In the genomic region with DNA sequence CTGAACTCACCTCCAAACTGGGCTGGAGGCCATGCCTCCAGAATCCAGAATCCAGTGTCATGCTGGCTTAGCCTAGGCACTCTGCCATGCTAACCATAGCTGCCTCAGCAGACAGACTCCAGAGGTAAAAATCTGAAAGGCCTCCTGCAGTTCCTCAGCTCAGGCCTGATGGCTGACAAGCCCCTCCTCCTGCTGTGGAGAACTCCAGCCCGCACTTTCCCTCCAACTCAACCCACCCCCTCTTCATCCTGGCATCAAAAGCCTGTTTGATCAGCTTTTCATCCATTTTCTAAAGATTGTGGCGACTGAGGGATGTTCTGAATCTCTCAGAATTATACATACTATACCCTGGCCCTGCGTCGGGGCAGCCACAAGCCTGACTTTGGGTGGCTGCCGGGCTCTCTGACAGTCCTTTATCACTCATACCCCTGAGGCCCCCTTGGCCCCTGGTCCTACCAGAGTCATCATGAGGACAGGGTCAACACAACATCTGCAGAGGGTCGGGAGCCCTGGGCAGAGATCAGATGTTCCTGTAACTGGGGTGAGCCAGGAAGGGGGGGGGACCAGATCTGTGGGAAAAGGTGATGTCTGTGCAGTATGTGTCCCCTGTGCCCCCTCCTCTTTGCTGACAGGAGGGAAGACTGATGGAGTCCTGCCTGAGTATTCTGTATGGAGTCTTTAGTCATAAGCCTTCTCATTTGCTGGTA, we compare ENCODE assay signal across 8 mouse cellular contexts. TPM values are rescaled to one million over a fixed set of nuclear protein-coding genes. Genes with fewer than 3 reads are reported as not detected.
DNase-seq lines count a peak whose midpoint lies in the region; ATAC-seq lines count a peak whose summit lies in the region.

No protein-coding gene starts in this region.

- peak overlapping the region; percentile 40 for H3K4me2 ChIP-seq in embryonic facial prominence, embryonic 14.5 days (ENCODE audit: low read depth, low read length)

- 0 out of 2 replicates have a peak overlapping the region, but pooled peaks have one; percentile 3 for H3K27ac ChIP-seq in embryonic facial prominence, embryonic 14.5 days (replicated peaks; ENCODE audit: low read depth, low read length)

- 0 out of 2 replicates have a peak, but pooled peaks cover 4% of the 10 kb centered on the region for H3K9me3 ChIP-seq in embryonic facial prominence, embryonic 14.5 days (ENCODE audit: control insufficient read depth, low read length)

- ATAC-seq in embryonic facial prominence, embryonic 14.5 days (ENCODE audit: low read depth), result peak; percentile 64; the same call in 1 of the 2 replicates

- no peaks in the 10 kb centered on the region for H3K36me3 ChIP-seq in embryonic facial prominence, embryonic 14.5 days (ENCODE audit: control insufficient read depth, insufficient read depth, low read length)

- peaks cover 33% of the 10 kb centered on the region for H3K4me1 ChIP-seq in embryonic facial prominence, embryonic 14.5 days (ENCODE audit: control insufficient read depth, insufficient read depth, low read length)

- 0 out of 2 replicates have a peak overlapping the region, but pooled peaks have one; percentile 2 for H3K9ac ChIP-seq in embryonic facial prominence, embryonic 14.5 days (ENCODE audit: low read depth, low read length)

- no peaks in the 10 kb centered on the region for H3K27me3 ChIP-seq in embryonic facial prominence, embryonic 14.5 days (replicated peaks; ENCODE audit: control insufficient read depth, insufficient read depth, low read length)

- H3K4me3 ChIP-seq in embryonic facial prominence, embryonic 14.5 days (ENCODE audit: low read depth, low read length), result no peak overlapping the region

- DNase-seq in right cerebral cortex, postnatal 10 days (ENCODE audit: low spot score in 2 of 2), result peak; percentile 76 to 80
- DNase-seq in right cerebral cortex, adult 18-20 months, result no peak
- DNase-seq in embryonic facial prominence, embryonic 14.5 days (ENCODE audit: low spot score), result peak; percentile 61
- DNase-seq in layer of hippocampus, postnatal 36 days, result peak; percentile 43 to 49
- peak; percentile 68 for DNase-seq in thymus, postnatal 0 days (ENCODE audit: low spot score)
- no peak for DNase-seq in urinary bladder, postnatal 10 days (ENCODE audit: low spot score)
- DNase-seq in B cell, adult 2 months, result no peak
- no peak for DNase-seq in cerebellum, adult 11 months

- WGBS in embryonic facial prominence, embryonic 14.5 days, result 4% methylated on average over 6 of the region's 6 CpGs

RNA-seq across cellular contexts. Expression of gene Nfam1, which starts 9.7 kb away (rescaled TPM):
- polyA plus RNA-seq in embryonic facial prominence, embryonic 14.5 days (2014; fragmentation: Nextera tagmentation; extraction: Ambion mirVana), result 4.7 and 6.0 TPM in 2 replicates
- 1 to 10 TPM; 1.8 to 2.1 TPM for total RNA-seq in layer of hippocampus, postnatal 36 days (2021)
- polyA plus RNA-seq in thymus, postnatal 0 days (2015; fragmentation: Nextera tagmentation; extraction: Ambion mirVana), result 3.2 and 3.6 TPM in 2 replicates

RNA-seq across cellular contexts. Expression of gene Serhl, which starts 46.5 kb away (rescaled TPM):
- 63.8 and 71.6 TPM in 2 replicates for polyA plus RNA-seq in embryonic facial prominence, embryonic 14.5 days (2014; fragmentation: Nextera tagmentation; extraction: Ambion mirVana)
- total RNA-seq in layer of hippocampus, postnatal 36 days (2021), result 10 to 100 TPM in 1 of 2 experiments, 1 to 10 TPM in 1; 9.3 to 10.1 TPM
- polyA plus RNA-seq in thymus, postnatal 0 days (2015; fragmentation: Nextera tagmentation; extraction: Ambion mirVana), result 74.8 and 83.2 TPM in 2 replicates

RNA-seq across cellular contexts. Expression of gene Tcf20, which starts 55.1 kb away (rescaled TPM):
- 11.3 and 12.3 TPM in 2 replicates for polyA plus RNA-seq in embryonic facial prominence, embryonic 14.5 days (2014; fragmentation: Nextera tagmentation; extraction: Ambion mirVana)
- total RNA-seq in layer of hippocampus, postnatal 36 days (2021), result 100 to 1,000 TPM; 212 to 230 TPM
- polyA plus RNA-seq in thymus, postnatal 0 days (2015; fragmentation: Nextera tagmentation; extraction: Ambion mirVana), result 9.9 and 13.1 TPM in 2 replicates

Comparison
In these comparisons a context has a peak if more than half of its experiments do, and no peak if none do; other contexts are left out.
1. DNase-seq: peak in right cerebral cortex, postnatal 10 days (2 of 2), embryonic facial prominence, embryonic 14.5 days (single experiment), layer of hippocampus, postnatal 36 days (2 of 2) and thymus, postnatal 0 days (single experiment); none in right cerebral cortex, adult 18-20 months (single experiment), urinary bladder, postnatal 10 days (single experiment), B cell, adult 2 months (0 of 2) and cerebellum, adult 11 months (single experiment).